Mouse (Mus musculus): ENCODE measurements around the gene Hsf2bp.

The Hsf2bp gene

DNA sequence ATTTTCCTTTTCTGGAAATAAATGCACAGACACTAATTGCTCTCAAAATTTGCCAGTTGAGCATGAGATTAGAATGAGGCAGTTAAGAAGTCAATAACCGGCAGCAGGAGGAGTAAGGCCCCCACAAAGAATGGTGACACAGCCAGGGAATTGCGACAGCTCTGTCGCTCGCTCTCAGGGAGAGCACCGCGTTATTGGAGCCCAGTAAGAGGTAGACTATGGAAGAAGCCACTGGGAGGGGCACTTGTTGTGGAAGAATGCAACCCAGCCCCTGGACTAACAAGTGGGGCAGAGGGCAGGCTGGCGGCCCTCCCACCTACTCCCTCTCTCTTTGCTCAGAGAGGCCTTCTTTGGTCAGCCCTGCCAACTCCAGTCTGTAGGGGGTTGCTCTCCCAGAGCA is 4.5 kb downstream of the Hsf2bp start:
- DNase-seq (ENCODE audit: low spot score), result no peak

DNA sequence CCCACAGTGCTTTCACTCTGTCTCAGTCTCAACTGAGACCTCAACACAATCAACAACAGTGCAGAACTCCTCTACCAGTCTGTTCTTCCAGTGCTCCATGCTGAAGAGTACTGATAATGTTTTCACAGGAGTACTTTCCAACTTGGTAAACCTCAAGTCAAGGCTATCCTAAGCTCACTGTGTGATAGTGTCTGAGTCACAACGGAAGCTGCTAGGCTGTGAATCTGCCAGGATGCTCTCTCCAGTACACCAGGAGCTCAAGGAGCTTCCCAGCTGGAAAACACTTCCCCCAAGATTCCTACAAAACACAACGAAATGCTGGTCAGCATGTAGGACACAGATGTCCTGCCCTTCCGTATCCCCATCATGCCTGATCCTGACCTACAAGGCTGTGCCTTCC is 7.8 kb downstream of the Hsf2bp start:
- DNase-seq (ENCODE audit: low spot score), result no peak

DNA sequence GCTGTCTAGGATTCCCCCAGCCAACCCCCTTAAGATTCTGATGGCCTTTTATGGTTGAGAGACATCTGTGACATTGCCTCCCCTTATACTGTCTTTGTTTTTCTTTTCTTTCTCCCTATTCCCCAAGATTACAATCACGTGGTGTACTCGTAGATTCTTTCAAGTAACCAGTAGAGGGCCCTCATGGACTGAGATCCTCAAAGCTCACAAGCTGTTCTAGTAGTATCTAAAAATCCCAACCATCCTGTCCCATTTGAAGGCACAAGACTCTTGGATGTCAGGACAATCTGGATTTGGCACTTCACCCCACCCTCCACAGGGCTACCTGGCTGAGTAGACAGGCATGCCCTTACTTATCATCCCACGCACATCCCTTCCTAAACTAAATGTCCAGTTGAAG is 8.5 kb downstream of the Hsf2bp start:
- DNase-seq (ENCODE audit: low spot score), result peak; percentile 27

DNA sequence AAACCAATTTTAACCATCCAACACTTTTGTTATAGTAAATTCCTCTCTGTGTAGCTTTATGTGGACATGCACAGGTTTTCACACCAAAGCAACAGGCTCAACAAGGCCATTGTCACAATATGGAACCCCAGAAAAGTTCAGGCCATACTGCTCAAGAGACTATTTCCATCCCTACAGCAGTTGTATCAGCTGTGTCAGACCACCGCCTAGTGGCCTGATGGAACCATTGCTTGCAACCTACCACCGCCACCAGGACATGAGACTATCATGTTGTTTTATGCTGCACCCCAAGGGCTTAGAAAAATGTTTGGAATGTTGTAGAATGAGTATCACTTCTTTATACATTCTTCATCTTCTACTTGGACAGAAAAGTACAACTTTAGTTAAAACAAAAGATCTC is 10.8 kb downstream of the Hsf2bp start:
- DNase-seq (ENCODE audit: low spot score), result peak; percentile 57

DNA sequence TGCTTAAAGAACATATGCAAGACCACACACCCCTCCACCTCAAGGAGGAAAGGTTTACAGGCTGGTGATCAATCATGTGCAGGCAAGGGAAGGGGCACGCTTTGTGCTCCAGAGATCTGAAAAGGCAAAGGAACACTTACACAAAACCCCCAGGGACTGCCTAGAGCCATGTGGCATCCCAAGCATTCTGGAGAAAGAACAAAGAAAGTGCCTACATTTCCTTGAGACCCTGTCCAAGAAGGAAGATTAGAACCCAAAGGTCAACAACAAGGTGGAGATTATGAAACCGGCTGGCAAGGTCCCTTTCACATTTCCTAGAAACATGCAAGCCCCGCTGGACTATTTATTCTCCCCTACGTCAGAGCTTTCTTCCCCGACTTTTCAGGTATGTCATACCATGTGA is 11.5 kb downstream of the Hsf2bp start:
- DNase-seq (ENCODE audit: low spot score), result no peak

DNA sequence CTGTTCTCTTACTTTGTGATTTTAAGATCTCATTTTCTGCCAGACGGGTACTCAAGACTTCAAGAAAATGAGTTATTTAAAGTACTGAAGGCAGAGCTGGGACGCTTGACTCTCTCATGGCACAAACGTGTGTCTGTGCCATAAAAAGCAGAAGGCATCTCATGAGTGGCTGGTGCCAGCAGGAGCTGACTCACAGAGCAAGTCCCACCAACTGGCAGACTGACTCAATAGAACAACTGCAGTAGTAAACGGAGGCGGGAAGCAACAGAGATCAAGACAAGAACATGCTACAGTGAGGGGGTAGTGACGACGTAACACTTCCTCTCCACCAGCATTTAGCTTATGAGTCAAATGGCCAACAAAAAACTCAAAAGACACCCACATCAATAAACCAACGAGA is 13.1 kb downstream of the Hsf2bp start:
- peak; percentile 80 for DNase-seq (ENCODE audit: low spot score)

DNA sequence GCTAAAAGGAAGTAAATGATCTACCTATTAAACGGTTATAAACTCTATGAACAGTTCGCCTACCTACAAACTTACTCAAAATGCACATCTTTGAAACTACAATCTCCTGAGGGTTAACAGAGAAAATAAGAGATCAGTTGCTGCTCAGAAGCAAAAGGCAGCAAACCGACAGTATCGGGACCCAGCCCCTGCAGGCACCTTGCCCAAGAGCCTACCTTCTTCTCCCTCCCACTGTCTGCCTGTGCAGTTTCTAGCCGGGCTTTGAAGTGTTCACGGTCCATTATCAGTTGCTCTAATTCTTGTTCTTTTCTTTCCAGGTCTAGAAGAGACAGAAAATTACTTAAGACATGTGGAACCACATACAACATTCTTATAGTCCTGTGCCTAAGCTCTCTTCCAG is 13.6 kb downstream of the Hsf2bp start:
- DNase-seq (ENCODE audit: low spot score), result no peak

DNA sequence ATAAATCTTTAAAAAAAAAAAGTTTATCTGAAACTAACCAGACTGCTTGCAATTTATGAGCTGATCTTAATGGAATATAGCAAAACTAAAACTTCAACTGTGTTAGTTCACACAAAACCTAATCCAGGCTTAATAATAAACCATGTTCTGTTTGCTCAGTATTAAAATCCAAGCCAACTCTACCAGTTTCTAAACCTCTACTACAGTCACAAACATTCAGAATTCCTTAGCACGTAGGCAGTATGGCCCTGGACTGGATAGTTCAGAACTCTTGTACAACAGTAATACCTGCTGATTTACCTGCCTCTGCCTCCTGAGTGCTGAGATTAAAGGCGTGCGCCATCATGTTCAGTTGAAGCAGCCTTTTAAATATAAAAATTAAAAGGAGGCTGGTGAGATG is 14.2 kb downstream of the Hsf2bp start:
- no peak for DNase-seq (ENCODE audit: low spot score)

DNA sequence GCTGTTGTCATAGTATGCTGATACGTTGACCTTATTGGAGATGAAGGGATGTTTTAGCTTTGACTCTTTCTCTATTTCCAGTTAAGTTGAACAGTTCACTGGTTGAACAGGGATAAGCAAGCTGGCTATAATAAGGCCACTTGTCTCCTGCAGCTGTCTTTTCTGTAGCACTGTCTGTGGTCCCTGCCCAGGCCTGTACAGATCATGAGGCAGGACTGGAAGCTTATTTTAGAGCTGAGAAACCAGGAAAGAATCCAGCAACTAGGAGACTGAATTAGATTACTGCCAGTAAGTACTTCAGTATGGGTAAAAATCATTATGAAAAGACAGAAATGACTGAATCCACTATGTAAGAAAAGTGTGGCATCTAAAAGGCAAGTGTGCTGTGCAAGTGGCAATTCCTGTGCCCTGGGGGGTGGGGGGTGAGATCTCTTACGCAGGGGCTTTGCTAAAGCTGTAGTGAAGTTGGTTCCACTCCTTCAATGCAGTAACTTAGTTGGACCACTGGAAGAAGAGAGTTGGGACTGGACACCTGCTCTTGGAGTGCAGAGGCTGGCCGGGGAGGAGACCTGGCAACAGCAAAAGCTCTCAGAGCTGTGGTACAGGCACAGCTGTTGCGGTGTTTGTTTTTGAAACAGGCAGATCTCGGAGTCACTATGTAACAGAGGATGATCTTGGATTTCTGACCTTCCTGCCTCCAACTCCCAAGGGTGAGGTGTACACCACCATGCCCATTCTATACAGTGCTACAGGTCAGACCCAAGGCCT is 17.8 kb downstream of the Hsf2bp start:
- DNase-seq (ENCODE audit: low spot score), result no peak

DNA sequence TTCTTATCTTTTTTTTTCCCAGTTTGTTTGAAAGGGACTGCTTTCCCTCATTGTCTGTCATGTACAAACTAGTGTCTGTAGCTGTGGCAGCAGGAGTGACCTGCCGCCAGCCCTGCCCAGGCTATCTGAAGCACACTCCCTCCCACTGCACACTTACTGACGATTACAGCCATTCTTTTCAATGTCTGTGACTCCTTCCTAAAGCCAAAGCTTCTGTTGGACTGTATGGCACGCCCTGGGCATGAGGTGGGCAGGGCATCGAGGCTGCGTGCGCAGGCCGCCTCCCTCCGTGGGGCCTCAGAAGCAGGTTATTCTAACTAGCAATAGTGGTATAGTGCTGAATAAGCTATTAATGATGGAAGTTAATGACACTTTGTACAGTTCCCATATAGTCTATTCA is 19.7 kb downstream of the Hsf2bp start:
- DNase-seq (ENCODE audit: low spot score), result no peak

DNA sequence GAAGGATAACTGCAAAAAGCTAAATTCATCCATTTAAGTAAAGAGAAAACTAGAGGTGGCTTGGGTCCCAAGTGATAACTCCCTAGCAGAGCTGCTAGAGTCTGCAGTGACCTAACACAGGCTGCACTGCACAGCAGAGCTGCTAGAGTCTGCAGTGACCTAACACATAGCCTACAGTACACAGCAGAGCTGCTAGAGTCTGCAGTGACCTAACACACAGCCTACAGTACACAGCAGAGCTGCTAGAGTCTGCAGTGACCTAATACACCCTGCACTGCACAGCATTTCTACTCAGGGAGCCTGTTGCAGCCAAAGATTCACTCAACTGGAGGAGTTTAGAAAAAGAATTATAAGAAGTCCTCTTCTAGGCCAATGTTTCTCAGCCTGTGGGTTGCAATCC is 22.5 kb downstream of the Hsf2bp start:
- DNase-seq (ENCODE audit: low spot score), result no peak

DNA sequence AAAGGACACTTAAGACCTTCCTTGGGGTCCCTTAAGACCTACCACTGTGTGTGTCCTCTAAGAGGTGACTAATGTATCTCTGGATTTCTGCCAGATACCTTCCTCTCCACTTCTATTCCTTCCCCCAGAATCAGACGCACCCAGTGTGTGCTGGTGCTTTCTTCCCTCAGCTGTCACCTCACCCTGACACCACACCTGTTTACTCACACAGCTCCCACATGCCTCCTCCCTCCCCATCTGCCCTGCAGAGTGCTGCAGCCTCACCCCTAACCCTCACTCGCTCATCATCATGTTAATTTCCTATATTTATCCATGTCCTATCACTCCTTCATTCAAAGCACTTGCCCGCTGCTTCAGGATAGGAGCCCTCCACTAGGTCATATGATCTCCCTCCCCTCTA is 23.9 kb downstream of the Hsf2bp start:
- DNase-seq (ENCODE audit: low spot score), result no peak

DNA sequence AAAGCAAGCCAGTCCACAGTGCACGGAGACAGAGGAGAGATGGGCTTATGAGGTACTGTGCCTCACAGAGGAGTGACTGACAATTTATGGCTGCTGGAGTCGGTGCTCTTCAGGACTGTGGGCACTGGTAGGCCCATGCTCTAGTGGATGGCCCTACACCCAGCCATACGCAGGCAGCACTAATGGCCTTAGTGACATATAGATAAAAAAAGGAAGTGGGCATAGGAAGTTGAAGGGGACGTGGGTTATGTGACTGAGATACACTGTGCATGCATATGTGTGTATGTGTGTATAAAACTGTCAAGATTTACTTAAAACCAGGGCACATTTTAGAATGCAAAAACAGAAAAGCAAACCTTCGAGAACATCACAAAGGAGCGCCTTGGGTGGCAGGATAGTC is 24.5 kb downstream of the Hsf2bp start:
- DNase-seq (ENCODE audit: low spot score), result no peak

DNA sequence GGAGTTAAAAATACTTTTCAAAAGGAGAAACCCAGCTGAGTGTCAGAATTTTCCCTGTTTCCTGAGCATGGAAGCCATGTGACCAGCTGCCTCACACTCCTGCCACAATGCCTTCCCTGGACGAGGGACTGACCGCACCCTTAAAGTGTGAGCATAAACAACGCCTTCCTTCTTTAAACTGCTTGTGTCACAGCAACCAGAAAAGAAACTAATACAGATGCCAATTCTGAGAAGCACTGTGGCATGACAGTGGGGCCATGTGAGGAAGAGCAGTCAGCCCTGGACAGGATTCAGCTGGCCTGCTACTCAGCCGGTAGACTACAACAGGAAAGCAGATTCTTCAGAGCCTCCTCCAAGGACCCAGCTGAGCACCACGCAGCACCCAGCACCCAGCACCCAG is 29.3 kb downstream of the Hsf2bp start:
- no peak for DNase-seq (ENCODE audit: low spot score)

DNA sequence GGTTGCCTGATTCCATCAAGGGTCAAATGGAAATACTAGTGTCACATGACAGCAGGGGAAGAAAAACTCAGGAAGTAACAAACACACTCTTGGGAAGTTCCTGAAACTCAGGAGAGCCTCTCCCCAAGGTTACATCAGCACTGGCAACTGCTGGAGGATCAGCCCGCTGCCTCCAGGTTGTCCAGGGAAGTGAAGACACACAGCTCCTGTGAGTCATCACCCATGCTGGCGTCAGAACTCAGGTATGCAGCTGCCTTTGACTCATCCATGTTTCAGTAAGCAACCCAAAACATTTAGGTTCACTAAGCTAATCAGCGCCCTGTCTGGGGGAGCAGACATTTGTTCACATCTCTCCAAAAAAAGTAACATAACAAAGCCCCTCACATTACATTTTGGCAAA is 32.9 kb downstream of the Hsf2bp start:
- no peak for DNase-seq (ENCODE audit: low spot score)

DNA sequence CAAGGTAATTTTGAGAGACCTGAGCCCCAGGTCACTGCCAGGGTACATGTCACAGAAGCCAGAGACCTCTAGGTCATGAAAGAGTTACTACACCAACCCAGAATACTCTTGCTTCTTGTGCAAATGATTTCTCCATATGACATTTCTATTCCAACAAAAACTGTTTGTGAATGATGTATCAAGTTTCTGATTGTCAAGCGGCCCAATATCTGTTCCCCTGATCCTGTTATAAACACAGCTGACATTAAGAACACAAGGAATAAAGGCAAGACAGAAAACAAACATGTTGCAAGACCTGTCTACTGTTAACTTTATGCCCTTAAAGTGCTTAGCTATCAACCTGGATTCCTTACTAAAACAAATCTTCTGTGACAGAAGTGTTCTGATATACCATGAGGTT is 37.8 kb downstream of the Hsf2bp start:
- no peak for DNase-seq (ENCODE audit: low spot score)

DNA sequence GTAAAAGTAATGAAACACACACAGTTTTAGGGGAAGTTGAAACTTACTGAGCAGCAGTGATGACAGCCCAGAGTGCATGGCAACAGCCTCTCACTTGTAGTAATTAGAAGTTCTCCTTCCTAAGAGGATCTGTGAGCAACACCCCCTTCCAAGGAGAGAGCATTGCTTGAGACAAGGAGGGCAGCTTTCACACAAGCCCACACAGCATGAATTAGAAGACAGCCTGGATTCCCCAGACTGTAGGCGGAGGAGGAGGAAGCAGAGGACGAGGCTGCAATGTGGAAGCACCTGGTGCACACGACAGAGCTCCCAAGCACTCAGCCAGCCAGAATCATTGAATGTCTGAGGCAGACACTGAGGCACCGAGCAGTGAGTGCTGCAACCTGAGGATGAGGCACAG is 39.8 kb downstream of the Hsf2bp start:
- no peak for DNase-seq (ENCODE audit: low spot score)

DNA sequence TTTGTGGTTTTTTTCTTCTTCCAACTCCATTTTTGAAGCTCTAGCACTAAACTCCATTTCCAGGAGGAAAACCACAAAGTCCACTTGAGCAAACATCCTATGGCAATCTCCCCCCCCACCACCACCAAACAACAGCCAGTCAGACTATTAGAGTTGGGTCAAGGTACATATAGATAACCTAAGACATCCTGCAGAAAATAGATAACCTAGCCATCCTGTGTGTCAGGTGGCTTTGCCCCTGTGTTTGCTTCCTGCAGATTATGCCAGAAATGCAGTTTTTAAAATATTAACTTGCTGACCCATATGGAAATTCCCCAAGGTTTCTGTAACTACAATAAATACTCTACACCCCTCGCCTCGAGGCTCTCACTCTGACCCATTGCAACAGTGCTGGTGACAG is 40.4 kb downstream of the Hsf2bp start:
- no peak for DNase-seq (ENCODE audit: low spot score)

DNA sequence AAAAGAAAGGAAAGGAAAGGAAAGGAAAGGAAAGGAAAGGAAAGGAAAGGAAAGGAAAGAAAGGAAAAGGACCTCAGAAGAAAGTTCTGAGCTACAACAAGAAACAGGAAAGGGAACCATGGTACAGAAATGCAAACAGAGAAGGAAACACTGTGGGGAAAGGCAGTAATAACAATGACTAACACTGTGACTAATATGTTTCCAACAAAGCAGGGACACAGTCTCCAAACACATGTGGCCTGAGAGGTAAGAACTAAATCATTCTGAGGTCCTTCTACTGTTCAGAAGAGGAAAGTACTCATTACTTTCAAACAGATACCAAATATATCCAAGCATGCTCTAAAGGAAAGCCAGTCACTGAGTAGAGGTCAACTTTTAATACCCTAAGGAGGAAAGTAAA is 42.0 kb downstream of the Hsf2bp start:
- DNase-seq (ENCODE audit: low spot score), result no peak

DNA sequence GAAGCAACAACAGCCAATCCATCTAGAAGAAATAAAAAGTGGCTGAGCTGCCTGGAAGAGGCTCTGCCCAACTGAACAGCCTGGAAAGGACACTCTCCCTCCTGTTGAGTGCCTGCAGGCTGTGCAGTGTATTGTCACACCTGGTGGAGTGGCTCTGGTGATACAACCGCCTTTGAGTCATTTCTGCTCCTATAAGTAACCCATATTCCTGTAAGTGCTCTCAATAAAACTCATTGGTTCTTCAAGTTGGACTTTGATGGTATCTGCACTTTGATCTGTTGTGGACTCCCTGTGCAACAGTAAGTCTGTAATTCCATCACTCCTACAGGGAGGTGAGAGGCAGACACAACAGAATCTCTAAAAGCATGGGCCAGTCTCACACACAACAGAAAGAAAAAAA is 42.8 kb downstream of the Hsf2bp start:
- DNase-seq (ENCODE audit: low spot score), result no peak

DNA sequence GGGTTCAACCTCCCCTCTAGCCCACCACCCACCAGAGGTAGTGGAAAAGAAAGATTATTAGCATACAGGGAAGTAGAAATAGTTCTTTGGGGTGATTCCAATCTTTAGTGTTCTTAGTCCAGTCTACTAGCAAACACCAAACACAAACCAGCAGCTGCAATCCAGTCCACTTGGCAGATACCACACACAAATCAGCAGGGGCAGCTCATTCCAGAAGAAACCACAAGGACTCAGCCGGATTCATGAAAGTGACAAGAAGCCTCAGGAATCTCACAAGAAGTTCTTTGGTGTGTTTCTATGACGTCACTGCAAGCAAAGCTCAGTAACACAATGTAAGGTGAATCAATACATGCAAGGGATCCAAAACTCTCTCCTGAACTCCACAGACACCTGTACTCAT is 44.1 kb downstream of the Hsf2bp start:
- DNase-seq (ENCODE audit: low spot score), result no peak

DNA sequence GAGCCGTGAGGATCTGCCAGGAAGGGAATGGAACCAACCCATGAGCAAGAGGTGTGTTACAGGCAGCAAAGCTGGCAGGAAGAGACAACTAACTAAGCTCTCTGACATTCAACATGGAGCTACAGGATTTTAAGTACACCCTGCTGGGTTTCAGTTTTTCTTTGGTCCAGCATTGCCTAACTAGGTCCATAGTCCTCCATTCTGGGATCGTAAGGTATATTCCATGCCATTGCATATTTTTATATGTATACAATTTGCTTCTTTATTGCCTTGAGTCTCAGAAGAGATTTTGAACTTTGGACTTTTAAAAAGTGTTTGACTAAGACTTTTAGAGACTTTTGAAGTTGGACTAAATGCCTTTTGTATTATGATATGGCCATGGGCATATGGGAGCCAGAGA is 47.1 kb downstream of the Hsf2bp start:
- no peak for DNase-seq (ENCODE audit: low spot score)

DNA sequence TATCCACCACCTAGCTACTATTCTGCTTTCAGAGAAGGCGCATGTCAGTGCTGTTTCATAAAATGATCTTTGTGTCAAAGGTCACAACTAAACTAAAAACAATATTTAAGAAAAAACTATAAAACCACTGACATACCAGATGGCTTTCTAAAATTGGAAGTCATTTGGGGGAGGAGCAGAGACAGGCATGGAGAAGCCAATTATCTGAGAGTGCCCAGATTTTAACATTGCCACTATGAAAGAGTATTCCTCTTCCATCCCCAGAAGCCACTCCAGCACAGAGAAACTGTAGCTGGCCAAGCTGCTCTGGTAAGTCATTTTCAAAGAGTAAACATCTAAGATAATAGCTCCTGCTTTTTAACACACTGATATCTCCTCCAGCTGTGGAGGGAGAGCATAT is 49.2 kb downstream of the Hsf2bp start:
- no peak for DNase-seq (ENCODE audit: low spot score)

DNA sequence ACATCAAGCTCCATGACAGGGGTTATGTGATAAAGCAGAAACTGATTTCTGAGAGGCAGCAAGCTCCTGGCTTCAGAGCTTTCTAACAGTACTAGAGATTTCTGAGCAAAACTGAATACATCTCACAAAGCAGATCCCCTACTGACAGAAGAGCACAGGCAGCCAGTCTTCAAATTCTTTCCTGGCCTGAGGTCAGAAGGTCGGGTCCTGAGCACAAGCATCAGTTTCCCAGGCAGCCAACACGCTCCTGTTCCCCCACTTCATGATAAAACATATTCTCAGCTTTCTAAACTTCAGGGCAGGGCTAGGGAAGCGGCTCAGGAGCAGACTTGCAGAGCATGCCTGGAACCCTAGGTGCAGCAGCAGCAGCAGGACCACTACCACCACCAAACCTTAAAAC is 52.7 kb downstream of the Hsf2bp start:
- DNase-seq (ENCODE audit: low spot score), result no peak
